Mouse (Mus musculus) left cerebral cortex, adult 2 months (tissue): ENCODE results near the gene Ttc7b. TPM values are rescaled to one million over a fixed set of nuclear protein-coding genes. Genes with fewer than 3 reads are reported as not detected.

Experiments used
- DNase-seq, 2 experiments: peaks; one replicate each; pipeline ENCODE4 v3.0.0; 2021 to 2022; ENCODE audit warnings: low spot score in 2 of 2, mixed read lengths in 1 of 2; ENCODE audit errors: extremely low spot score in 1 of 2
- H3K27ac ChIP-seq: fragments of 200-600 bp; 2 replicates; pipeline ENCODE4 v1.8.1; 2022
- H3K4me3 ChIP-seq: fragments of 200-600 bp; 2 replicates; pipeline ENCODE4 v1.8.1; 2022
- CTCF ChIP-seq: fragments of 200-600 bp; IDR thresholded peaks from 2 replicates; pipeline ENCODE4 v1.8.1; 2022; ENCODE audit warnings: antibody characterized with exemption, mild to moderate bottlenecking, moderate library complexity
- intact Hi-C: fragments of 180-260 bp; cut with DNase I; formaldehyde crosslinking; loops from one replicate; pipeline ENCODE4 v1.15.1; 2025
- total RNA-seq, 2 experiments: library from RNA; stranded (reverse); gene quantifications; 2 replicates each; pipeline ENCODE4 v1.2.3; 2021

The Ttc7b gene
- total RNA-seq, 2 experiments from 2014 or later: 242 to 253 TPM

DNA sequence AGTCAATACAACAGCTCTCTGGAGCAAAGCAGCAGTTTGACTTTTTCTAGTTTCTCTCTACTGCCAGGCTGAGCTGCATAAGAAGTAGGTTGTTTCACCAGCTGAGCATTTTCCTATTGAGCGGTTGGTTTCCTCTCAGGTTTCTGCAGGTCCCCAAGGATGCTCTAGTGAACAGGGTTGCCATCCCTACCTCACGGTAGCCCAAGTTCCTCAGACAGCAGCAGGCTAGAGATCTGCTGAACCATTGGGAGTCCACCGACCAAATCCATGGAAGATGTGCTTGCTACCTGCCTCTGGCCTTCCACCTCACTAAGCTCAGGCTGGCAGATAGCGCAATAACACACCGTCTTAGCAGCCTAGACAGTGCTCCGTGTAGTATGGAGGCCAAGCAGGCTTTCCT, 95.6 kb downstream of the Ttc7b start:
- TF ChIP-seq CTCF: no peak
- intact Hi-C loops: loop anchor here (5.0 kb wide), 1 partner anchor 52 kb away; no protein-coding TSS in a partner anchor
- Histone ChIP-seq H3K4me3 (no peak overlapping the region), H3K27ac (peak overlapping the region; percentile 80)
- DNase-seq: no peak

DNA sequence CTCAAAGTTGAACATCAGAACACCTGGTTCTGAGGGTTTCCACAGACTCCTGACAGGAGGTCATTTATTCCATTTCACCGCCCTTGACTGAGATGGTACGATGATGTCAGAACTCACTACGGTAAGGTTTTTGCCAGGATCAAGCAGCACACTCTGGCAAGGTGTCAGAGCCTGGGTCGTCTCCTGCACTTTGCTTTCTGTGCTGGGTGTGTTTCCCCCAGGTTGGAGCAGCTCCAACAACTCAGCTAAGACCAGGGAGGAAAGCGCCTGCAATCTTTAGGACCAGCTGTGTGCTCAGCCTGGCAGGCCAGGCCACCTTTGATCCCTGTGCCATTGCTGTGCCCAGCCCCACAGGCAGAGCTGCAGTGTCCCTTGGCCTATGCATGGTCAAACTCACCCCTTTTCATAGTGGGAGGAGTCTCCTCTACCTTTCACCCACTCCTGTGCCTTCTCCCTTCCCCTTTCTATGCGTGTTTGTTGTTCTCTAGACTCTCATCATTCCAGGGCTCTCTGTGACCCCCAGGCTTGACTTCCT, 98.3 kb downstream of the Ttc7b start:
- peak overlapping the region; percentile 52 for H3K27ac ChIP-seq
- TF ChIP-seq CTCF: no peak
- no peak overlapping the region for H3K4me3 ChIP-seq
- intact Hi-C loops: loop anchor here (5.0 kb wide), 1 partner anchor 75 kb away; no protein-coding TSS in a partner anchor
- DNase-seq: no peak

DNA sequence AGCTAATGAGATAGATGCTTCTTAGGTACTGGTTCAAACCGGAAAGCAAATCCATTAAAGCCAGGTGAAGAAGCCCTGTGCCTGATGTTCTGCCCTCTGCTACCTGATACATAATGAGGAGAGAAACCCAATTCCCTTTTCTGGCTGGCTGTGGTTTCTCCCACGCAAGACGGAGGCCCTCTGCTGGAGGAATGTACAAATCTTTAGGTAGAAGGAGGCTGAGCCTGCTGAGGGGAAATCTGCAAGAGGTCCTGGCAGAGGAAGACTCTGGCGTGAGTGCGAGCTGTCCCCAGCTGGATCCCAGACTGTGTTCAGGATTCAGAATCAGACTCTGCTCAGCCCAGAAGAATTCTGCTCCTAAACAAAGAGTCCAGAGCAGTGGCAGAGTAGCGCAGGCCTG, 99.1 kb downstream of the Ttc7b start:
- Histone ChIP-seq H3K4me3 (no peak overlapping the region), H3K27ac (peak overlapping the region; percentile 83)
- intact Hi-C loops: loop anchor here (2.0 to 5.0 kb wide), 2 partner anchors 74 to 219 kb away; no protein-coding TSS in a partner anchor
- peak; percentile 67 for TF ChIP-seq CTCF
- peak in 1 of 2 experiments; percentile 67 for DNase-seq

DNA sequence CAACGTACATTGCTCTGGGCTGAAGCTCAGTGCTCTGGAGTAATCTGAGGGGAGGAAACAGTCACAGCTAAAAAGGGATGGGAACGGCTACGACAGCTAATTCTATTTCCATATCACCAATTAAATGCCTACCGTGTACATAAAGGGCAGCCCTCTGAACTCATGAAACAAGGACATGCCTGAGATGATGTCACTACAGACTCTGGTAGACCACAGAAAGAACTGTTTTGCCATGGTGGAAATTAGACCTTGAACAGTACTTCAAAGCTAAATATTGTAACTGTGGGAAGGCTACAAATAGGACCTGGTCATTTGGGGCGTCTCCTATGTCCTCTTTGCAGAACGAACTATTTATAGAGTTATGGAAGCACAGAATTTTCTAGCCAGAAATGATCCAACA, 99.7 kb downstream of the Ttc7b start:
- DNase-seq: no peak
- Histone ChIP-seq H3K27ac (peak overlapping the region; percentile 83), H3K4me3 (no peak overlapping the region)
- intact Hi-C loops: loop anchor here (2.0 to 5.0 kb wide), 2 partner anchors 74 to 218 kb away; no protein-coding TSS in a partner anchor
- no peak for TF ChIP-seq CTCF

DNA sequence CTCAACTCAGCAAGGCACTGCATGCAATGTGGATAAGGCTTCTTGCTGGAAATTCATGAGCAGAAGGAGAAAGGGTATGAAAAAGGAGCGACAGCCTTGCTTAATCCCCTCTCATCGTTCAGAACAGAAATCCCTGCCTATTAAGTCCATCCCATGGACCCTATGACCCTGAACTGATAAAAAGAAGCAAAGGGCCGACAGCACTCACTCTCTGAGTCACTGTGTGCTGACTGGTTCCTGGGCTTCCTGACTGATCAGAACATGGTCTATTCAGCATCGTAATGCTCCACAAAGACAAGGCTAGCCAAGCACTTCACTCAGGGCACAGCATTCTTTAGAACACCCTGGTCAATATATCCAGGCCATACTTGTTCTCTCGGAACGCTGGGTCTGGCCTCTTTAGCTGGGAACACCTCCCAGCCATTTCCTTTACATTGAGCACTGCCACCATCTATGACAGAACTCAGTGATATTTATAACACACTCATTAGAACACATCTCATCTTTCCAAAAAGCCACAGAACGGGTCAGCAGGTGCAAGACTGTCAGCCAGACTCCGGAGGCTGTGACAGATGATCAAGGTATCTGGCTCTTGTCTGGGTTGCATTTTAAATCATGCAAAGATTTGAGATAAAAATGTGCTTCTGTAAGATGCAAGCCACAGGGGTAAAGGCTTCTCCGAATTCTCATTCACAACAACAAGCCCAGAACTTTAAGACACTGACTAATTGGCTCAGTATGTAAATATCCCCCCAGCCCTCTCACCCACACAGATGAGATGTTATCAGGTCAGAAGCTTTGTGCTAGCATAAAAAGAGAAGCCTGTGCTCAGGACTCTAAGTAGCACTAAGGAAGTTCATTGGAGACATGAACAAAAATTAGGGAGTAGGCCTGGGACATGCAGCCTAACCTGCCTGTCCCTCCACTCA, 100.4 kb downstream of the Ttc7b start:
- H3K4me3 ChIP-seq: no peak overlapping the region
- peak overlapping the region; percentile 83 for H3K27ac ChIP-seq
- no peak for TF ChIP-seq CTCF
- intact Hi-C loops: loop anchor here (2.0 to 5.0 kb wide), 2 partner anchors 73 to 217 kb away; no protein-coding TSS in a partner anchor
- no peak for DNase-seq

DNA sequence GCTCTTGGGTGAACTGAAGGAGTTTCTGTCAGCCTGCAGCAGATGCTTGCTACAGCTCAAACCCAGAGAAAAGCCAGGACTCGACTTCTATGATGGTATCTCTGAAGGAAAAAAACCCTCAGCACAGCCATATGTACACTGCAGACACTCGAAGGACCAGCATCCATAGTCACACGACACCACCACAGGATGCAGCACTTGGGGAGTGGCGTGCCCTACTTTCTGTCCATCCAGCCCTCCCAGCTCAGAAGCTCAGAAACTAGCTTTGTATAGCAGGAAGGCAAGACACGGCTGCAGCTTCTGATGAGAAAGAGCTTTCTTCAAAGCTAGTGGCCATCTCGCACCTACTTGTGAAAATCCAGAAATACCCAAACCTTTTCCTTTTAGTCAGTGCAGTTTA, 104.8 kb downstream of the Ttc7b start:
- H3K27ac ChIP-seq: peak overlapping the region; percentile 86
- intact Hi-C loops: no loop called here
- no peak overlapping the region for H3K4me3 ChIP-seq
- TF ChIP-seq CTCF: no peak
- DNase-seq: no peak

DNA sequence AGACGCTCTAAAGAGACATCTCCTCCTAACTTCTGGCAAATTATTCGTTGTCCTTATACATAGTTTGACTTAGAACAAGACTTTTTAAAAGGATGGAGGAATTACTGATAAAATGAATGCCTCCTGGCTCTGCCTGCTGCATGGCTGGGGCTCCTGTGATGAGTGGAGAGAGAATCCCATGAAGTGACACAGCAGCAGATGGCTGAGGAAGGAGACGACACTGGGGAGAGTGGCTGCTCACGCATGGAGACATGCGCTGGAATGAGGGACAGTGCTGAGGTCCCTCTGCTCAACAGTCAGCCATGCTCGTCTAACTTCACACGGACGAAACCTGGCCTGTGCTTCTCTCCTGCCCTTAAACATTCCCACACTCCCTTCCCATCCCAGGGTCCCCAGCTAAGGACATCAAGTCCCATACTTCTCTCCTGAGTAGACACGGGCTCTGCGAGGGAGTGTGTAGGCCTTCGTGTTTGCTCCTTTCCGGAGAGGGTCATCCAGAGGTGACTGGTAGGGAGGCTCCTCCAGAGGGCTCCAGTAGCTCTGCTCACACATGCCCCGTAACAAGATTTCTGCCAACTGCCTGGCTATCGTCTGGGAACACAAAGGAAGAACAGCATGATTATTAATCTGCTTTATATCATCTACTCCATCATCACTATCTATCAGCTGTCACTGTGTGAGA, 105.8 kb downstream of the Ttc7b start:
- Histone ChIP-seq H3K4me3 (no peak overlapping the region), H3K27ac (peak overlapping the region; percentile 86)
- DNase-seq: no peak
- intact Hi-C loops: no loop called here
- no peak for TF ChIP-seq CTCF

DNA sequence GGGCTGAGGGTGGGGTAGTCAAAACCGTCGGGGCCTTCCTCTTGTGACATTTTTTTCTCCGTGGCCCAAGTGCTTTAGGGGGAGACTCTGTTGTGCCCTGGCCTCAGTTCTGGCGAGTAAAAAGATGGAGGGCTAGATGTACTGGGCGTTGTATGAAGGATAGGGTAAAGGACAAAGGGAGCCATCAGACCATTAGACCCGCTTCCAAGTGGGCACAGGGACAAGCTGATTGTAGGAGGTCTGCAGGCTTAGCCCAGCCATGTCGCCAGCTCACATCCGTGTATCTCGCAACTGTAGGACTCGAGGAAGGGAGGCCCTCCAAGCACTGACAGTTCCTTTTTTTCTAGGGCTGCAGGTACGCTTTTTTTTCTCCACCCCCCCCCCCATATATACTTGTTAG, 111.9 kb downstream of the Ttc7b start:
- intact Hi-C loops: no loop called here
- DNase-seq: no peak
- H3K27ac ChIP-seq: peak overlapping the region; percentile 21; the same call in 1 of the 2 replicates
- no peak for TF ChIP-seq CTCF
- H3K4me3 ChIP-seq: no peak overlapping the region

DNA sequence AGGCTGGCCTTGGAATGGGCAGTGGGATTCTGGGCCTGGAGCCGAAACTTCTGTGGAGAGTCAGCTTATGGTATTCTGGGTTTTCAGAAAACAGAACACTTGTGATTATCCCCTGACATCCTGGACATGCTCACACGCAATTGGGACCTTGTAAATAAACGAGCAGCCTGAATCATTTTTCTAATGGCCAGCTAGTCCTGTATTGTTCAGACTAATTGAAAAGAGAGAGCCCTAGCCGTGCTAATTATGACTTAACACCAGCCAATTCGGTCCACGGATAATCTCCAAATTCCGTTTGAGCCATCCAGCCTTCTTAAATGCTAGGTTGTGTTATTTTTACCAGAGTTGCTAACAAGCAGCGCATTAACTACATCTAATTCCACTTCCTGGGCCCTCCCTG, 112.5 kb downstream of the Ttc7b start:
- DNase-seq: no peak
- H3K27ac ChIP-seq: peak overlapping the region; percentile 21; the same call in 1 of the 2 replicates
- TF ChIP-seq CTCF: no peak
- no peak overlapping the region for H3K4me3 ChIP-seq
- intact Hi-C loops: no loop called here

DNA sequence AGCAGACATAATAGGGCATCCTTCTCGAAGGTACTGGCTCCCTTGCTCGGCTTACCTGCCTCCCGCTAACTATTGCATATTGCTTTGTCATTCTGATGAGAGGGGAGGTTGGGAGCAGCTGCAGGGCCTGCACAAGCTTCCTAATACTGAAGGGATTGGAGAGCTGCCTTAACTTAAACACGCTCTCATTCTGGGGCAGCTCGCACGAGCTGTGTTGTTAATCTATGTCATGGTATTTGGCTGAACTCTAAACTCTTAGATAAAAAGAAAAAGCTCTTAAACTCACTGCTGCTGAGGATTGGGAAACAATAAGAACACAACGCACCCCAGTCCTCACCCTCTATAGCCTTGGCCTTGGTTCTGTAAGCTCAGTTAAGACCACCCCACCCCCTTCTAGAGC, 113.3 kb downstream of the Ttc7b start:
- Histone ChIP-seq H3K27ac (peak overlapping the region; percentile 70), H3K4me3 (no peak overlapping the region)
- no peak for DNase-seq
- TF ChIP-seq CTCF: no peak
- intact Hi-C loops: no loop called here

DNA sequence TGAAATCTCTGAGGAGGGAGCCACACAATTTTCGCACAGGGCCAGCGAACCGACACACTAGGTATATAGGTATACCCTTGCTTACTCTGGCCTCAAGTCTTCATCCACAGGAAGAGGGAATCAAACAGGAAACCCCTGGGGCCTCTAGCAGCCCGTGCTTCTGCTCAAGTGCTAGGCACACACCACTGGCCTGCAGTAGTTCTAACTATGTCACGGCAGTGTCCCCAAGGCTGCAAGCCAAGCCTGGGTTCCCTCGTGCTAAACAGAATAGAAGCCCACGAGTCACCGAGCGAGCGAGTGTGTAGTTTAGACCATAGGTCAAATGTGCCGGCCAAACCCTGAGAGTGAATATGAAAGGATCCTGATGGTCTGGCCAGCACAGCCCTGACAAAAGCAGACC, 114.5 kb downstream of the Ttc7b start:
- TF ChIP-seq CTCF: no peak
- no peak for DNase-seq
- peak overlapping the region; percentile 45; the same call in 1 of the 2 replicates for H3K27ac ChIP-seq

More for the DNA sequence above, 114.5 kb downstream of the Ttc7b start:
- no peak overlapping the region for H3K4me3 ChIP-seq
- intact Hi-C loops: no loop called here
